Mouse (Mus musculus) ovary, postnatal 14 days (tissue): ENCODE measurements at regions not wholly inside any gene's neighbourhood (a gene's known extent, or its start where the extent isn't known, plus 50 kb on each side); places are given as distances from the start of the nearest gene placed in this dataset.
"Not testable (repeated sequence)": the region's sequence is repeated elsewhere in the genome, so short reads cannot be mapped to it uniquely, and the experiment has no call there.

Experiments used
- DNase-seq: peaks from one replicate; pipeline ENCODE4 v3.0.0; 2022; ENCODE audit warnings: low spot score

DNA sequence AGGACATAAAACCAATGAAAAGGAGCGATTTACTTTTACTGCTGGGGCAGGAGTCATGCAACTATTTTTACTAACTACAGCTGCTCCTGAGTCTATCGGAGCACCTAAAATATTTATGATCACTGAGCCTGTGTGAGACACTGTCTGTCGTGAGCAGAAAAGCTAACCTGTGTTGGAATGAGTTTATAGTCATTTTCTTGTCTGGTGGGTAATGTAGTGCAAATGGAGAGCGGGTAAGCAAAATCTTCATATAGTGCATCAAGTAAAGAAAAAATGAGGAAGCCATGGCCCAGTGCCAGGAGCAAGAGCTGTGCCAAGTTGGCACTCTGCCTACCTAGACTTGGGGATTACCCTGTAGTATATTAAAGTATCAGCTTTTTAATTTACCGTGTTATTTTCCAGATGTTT, 1363.1 kb upstream of the Got2 start:
- peak; percentile 15 for DNase-seq

DNA sequence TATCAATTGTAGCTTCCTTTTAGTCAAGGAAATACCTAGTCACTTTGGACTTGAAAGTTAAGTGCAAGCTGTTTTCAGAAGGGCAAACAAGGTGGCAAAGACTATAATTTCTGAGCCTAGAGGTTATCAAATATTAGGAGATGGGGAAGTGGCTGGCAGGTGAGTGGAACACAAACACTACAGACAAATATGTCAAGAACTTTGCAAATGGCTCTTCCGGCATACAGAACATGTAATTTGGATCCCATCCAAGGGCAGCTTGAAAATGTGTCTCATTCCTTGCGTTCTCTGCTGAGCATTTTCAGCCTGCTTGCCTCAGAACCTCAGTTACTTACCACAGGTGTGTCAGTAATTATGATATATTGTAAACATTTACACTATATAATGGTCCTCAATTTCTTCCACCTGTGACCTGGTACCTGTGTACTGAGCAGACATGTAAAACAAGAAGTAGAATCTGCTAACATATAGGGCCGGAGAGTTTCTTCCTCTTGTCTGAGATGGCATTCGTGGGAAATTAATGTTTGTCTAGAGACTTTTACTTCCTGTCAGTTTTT, 1346.3 kb upstream of the Got2 start:
- no peak for DNase-seq

GRCm38 (mm10) chr8:97232619-97233376, 1344.5 kb upstream of the Got2 start:
- no peak for DNase-seq

DNA sequence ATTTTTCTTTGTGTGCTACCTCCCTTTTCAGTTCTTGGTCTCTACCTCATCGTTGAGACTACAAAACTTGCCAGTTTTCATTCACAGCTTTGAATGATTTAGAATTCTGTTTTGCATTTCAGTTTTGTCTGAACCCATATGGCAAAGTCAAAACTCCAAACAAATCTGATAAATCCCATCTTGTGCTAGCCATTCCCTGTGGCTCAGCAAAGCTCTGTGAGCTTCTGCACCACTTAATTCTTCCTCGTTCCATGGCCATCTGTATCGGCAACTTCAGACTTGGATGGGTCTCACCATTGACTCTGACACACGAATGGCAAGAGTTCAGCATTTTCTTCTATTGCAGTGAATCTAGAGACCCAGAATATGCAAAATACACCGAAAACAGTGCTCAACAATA, 1343.3 kb upstream of the Got2 start:
- no peak for DNase-seq

- DNase-seq = no peak
Measured at GRCm38 (mm10) chr8:97191806-97192205, 1303.5 kb upstream of the Got2 start.

DNA sequence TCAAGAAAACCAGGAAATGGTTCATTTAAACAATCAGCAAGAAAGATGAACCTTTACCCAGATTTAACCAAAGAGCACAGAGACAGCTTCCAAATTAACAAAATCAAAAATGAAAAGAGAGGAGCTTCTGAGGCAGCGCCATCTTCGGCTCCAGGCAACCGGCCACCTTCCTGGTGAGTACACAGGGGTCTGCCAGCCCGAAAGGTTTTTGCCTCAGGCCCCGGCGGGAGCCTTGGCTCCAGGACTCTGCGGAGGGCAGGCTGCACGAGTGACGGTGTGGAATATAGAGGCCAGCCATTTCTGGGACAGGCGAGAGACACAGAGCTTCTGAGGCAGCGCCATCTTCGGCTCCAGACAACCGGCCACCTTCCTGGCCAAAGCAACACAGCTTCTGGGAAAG, 1295.5 kb upstream of the Got2 start:
- not testable (repeated sequence) for DNase-seq

- DNase-seq = not testable (repeated sequence)
Measured at GRCm38 (mm10) chr8:97182456-97182855, 1294.1 kb upstream of the Got2 start.
